Mouse (Mus musculus) stomach, embryonic 14.5 days (tissue): ENCODE measurements around the gene Tnk2. TPM values are rescaled to one million over a fixed set of nuclear protein-coding genes. Genes with fewer than 3 reads are reported as not detected.
A peak's percentile ranks its signal among the peaks of the same experiment; 100 is the strongest.

Experiments
- ATAC-seq: fragments of 200-750 bp; cut with Nextera tagmentation; 2 replicates; pipeline ENCODE4 v1.8.0; 2017; ENCODE audit warnings: low read depth, moderate TSS enrichment; ENCODE audit not compliant: insufficient number of reproducible peaks, insufficient read depth, low FRiP score
- H3K27ac ChIP-seq: fragments of 300-500 bp; sonication (generic); 2 replicates; pipeline ENCODE4 v1.5.1; 2014; ENCODE audit warnings: mild to moderate bottlenecking, low read length, moderate library complexity, mixed read lengths
- H3K27me3 ChIP-seq: fragments of 300-500 bp; sonication (generic); 2 replicates; pipeline ENCODE4 v1.6.1; 2014; ENCODE audit warnings: low read length, control low read depth, mixed read lengths; ENCODE audit not compliant: control insufficient read depth, insufficient read depth
- H3K36me3 ChIP-seq: fragments of 300-500 bp; sonication (generic); 2 replicates; pipeline ENCODE4 v1.6.1; 2014; ENCODE audit warnings: mild to moderate bottlenecking, control low read depth, low read length, moderate library complexity, mixed read lengths; ENCODE audit not compliant: control insufficient read depth, insufficient read depth
- H3K4me1 ChIP-seq: fragments of 300-500 bp; sonication (generic); 2 replicates; pipeline ENCODE4 v1.6.1; 2014; ENCODE audit warnings: low read length, control low read depth, mixed read lengths; ENCODE audit not compliant: control insufficient read depth, insufficient read depth
- H3K4me2 ChIP-seq: fragments of 300-500 bp; sonication (generic); replicated peaks from 2 replicates; pipeline ENCODE4 v1.6.1; 2014; ENCODE audit warnings: low read depth, low read length, control low read depth
- H3K4me3 ChIP-seq: fragments of 300-500 bp; sonication (generic); 2 replicates; pipeline ENCODE4 v1.5.1; 2014; ENCODE audit warnings: low read depth, low read length, control low read depth
- H3K9ac ChIP-seq: fragments of 300-500 bp; sonication (generic); replicated peaks from 2 replicates; pipeline ENCODE4 v1.6.1; 2014; ENCODE audit warnings: low read depth, mild to moderate bottlenecking, control low read depth, low read length, moderate library complexity, mixed read lengths
- H3K9me3 ChIP-seq: fragments of 300-500 bp; sonication (generic); 2 replicates; pipeline ENCODE4 v1.6.1; 2016; ENCODE audit warnings: low read depth, low read length, control low read depth; ENCODE audit not compliant: control insufficient read depth
- WGBS: fragments of 180-500 bp; shearing (Covaris S2); extraction: QIAGEN DNeasy Blood & Tissue Kit; methylation state at CpG from one replicate; pipeline ENCODE4 v1.1.7; 2014; 5-methylcytosine and 5-hydroxymethylcytosine counted together
- polyA plus RNA-seq: library from polyadenylated mRNA; unstranded; fragments of >200 nt; fragmentation: Nextera tagmentation; extraction: Ambion mirVana; gene quantifications from 2 replicates; pipeline ENCODE4 v1.2.1, GENCODE M21; 2014

Gene Tnk2
- 13.1 and 17.1 TPM in 2 replicates for polyA plus RNA-seq

- H3K4me1 ChIP-seq, result peaks cover 17% of the 10 kb centered on the region
- H3K27me3 ChIP-seq, result no peaks in the 10 kb centered on the region
- H3K27ac ChIP-seq, result peak within 1 kb of the TSS; percentile 89
- no peaks in the 10 kb centered on the region for H3K9me3 ChIP-seq
- H3K9ac ChIP-seq, result peak within 1 kb of the TSS; percentile 80
- H3K36me3 ChIP-seq, result no peaks in the 10 kb centered on the region
- H3K4me2 ChIP-seq, result peak within 1 kb of the TSS; percentile 84
- ATAC-seq, result peak; percentile 91
- WGBS, result under 1% methylated on average over 36 of the region's 40 CpGs
- peak within 1 kb of the TSS; percentile 89 for H3K4me3 ChIP-seq
These were observed at the start of gene Tnk2 for GRCm38 (mm10) chr16:32643661-32644061. Gene Tnk2 (plus strand): TSS chr16:32643874.

DNA sequence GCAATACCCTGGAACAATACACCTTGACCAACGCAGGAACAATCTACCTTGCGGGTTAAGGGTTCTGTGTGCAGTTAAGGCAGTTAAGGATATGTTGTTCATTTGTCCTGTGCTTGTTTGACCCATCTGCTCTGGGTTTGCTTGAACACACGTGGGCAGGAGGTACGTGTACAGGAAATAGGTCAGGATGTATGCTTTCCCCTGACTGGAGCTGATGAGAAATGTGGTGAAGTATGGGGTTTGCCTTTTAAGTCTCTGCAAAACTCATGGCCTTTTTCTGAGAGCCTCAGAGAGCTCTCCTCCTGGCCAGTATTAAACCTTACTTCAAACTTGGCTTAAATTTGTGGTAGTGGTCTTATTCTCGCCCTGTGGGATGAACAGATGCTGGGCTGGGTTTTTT lies 49.8 kb upstream of the Tnk2 start:
- no peaks in the 10 kb centered on the region for H3K4me1 ChIP-seq
- no peak overlapping the region for H3K9ac ChIP-seq
- no peak overlapping the region for H3K4me3 ChIP-seq
- no peak overlapping the region for H3K27ac ChIP-seq
- no peak overlapping the region for H3K4me2 ChIP-seq
- no peaks in the 10 kb centered on the region for H3K36me3 ChIP-seq
- no peak for ATAC-seq
- 73% methylated on average over 5 of the region's 5 CpGs for WGBS
- no peaks in the 10 kb centered on the region for H3K9me3 ChIP-seq
- no peaks in the 10 kb centered on the region for H3K27me3 ChIP-seq

GRCm38 (mm10) chr16:32594701-32595100 lies 49.0 kb upstream of the Tnk2 start:
- H3K4me1 ChIP-seq, result no peaks in the 10 kb centered on the region
- WGBS, result 76% methylated on average over 5 of the region's 5 CpGs
- no peak overlapping the region for H3K4me3 ChIP-seq

DNA sequence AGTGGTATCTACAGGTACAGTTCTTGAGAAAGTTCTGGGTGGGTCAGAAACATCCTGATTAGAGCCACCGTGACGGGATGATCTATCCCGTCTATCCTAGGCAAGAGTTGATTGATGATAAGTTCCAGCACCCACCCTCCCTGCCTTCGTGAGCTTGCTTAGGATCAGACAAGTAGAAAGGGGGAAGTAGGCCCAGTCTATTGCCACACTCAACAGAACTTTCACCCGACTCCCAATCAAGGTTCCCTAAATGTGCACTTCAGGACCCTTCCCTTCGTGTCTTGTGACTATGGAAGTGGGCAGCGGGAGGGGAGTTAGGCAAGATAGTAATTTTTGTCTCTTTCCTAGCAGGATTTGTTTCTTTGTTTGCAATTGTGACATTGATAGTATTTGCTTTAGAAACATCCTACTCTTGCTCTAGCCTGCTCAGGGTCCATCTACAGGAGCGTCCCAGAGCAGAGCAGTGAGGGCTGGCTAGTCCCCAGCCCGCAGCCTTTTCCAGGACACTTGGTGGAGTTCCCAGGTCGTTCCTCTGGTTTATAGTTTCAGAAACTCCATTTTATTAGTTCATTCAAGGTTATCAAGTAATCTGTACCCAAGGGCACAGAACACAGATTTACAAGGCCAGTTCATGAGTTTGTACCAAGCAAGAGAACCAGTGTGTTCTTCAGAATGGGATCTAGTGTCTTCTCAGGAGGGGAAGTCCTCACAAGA lies 48.4 kb upstream of the Tnk2 start:
- 80% methylated on average over 10 of the region's 10 CpGs for WGBS
- no peak for ATAC-seq
- no peaks in the 10 kb centered on the region for H3K9me3 ChIP-seq
- no peak overlapping the region for H3K27ac ChIP-seq
- no peaks in the 10 kb centered on the region for H3K4me1 ChIP-seq
- H3K36me3 ChIP-seq, result no peaks in the 10 kb centered on the region
- H3K9ac ChIP-seq, result no peak overlapping the region
- no peak overlapping the region for H3K4me3 ChIP-seq
- H3K4me2 ChIP-seq, result no peak overlapping the region
- no peaks in the 10 kb centered on the region for H3K27me3 ChIP-seq

More at GRCm38 (mm10) chr16:32594701-32595100, 49.0 kb upstream of the Tnk2 start:
- Histone ChIP-seq H3K27me3 (no peaks in the 10 kb centered on the region), H3K36me3 (no peaks in the 10 kb centered on the region), H3K9ac (no peak overlapping the region), H3K9me3 (no peaks in the 10 kb centered on the region), H3K4me2 (no peak overlapping the region), H3K27ac (no peak overlapping the region)
- no peak for ATAC-seq

- Histone ChIP-seq H3K9me3 (no peaks in the 10 kb centered on the region), H3K27ac (no peak overlapping the region)
- WGBS, result 33% methylated on average over 4 of the region's 4 CpGs
These were observed 45.7 kb upstream of the Tnk2 start for GRCm38 (mm10) chr16:32597909-32598381.

GRCm38 (mm10) chr16:32599151-32599550 lies 44.5 kb upstream of the Tnk2 start:
- 92% methylated on average over 1 of the region's 1 CpGs for WGBS

More at GRCm38 (mm10) chr16:32597909-32598381, 45.7 kb upstream of the Tnk2 start:
- Histone ChIP-seq H3K9ac (no peak overlapping the region), H3K4me3 (no peak overlapping the region), H3K4me1 (no peaks in the 10 kb centered on the region), H3K36me3 (no peaks in the 10 kb centered on the region), H3K27me3 (no peaks in the 10 kb centered on the region), H3K4me2 (no peak overlapping the region)
- no peak for ATAC-seq

DNA sequence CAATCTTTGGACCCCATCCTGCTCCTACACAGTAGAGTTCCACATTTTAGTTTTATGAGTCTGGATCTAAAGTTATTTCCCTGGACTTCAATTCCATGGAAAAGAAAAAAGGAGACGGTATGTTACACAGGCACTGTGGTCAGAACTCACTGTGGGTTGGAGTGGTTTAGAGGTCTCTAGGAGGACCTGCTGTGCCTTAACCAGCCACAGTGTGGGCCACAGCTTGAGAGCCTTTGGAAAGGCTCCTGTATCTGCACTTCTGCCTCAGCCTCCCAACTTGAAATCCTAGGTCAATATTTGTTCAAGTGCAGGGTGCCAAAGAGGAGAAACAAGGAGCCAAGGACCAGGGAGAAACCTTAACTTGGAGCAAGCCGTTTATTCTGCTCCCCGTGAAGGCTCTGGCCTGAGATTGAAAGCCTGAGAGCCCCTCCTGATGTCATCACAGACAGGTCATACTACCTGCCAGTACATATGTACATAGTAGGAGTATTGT lies 41.4 kb upstream of the Tnk2 start:
- Histone ChIP-seq H3K4me3 (no peak overlapping the region), H3K4me1 (no peaks in the 10 kb centered on the region), H3K4me2 (no peak overlapping the region), H3K27me3 (no peaks in the 10 kb centered on the region), H3K36me3 (no peaks in the 10 kb centered on the region), H3K9me3 (no peaks in the 10 kb centered on the region), H3K27ac (no peak overlapping the region), H3K9ac (no peak overlapping the region)
- 69% methylated on average over 3 of the region's 3 CpGs for WGBS
- no peak for ATAC-seq

More at GRCm38 (mm10) chr16:32599151-32599550, 44.5 kb upstream of the Tnk2 start:
- Histone ChIP-seq H3K9me3 (no peaks in the 10 kb centered on the region), H3K4me3 (no peak overlapping the region), H3K4me2 (no peak overlapping the region), H3K9ac (no peak overlapping the region), H3K27ac (no peak overlapping the region), H3K27me3 (no peaks in the 10 kb centered on the region), H3K4me1 (no peaks in the 10 kb centered on the region), H3K36me3 (no peaks in the 10 kb centered on the region)
- ATAC-seq, result no peak

DNA sequence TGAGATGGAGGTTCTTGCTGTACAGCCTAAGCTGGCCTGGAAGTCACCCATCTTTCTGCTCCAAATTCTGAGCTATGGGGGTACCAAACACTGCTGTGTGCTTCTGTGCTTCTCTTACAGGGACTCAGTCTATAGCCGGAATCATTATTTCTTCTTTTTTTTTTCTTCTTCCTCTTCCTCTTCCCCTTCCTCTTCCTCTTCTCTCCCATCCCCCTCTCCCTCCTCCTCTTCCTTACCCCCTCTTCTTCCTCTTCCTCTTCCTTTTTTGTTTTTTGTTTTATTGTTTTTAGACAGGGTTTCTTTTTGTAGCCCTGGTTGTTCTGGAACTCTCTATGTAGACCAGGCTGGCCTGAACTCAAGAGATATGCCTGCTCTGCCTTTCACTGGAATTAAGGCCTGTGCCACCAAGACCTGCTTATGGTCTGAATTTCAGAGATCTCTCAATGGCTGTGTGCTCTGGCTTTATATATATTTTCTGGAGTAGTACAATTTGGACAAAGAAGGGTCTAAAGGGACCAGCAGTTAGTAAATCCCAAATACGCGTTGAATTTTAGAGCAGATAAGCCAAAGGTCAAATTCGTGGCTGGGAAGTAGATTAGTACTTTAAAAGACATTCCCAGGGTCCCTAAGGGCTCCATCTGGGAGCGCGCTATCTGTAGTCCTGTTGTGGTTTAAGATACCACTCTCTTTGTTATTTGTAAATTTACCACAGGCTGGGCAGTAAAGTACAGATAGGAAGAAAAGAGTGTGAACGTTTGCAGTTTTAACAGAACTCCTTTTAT lies 35.9 kb upstream of the Tnk2 start:
- Histone ChIP-seq H3K36me3 (no peaks in the 10 kb centered on the region), H3K27me3 (no peaks in the 10 kb centered on the region), H3K9me3 (no peaks in the 10 kb centered on the region), H3K4me3 (peak overlapping the region; percentile 71; the same call in 1 of the 2 replicates), H3K9ac (no peak overlapping the region), H3K4me2 (peak overlapping the region; percentile 49), H3K4me1 (no peaks in the 10 kb centered on the region), H3K27ac (peak overlapping the region; percentile 5; the same call in 1 of the 2 replicates)
- ATAC-seq, result no peak
- 54% methylated on average over 7 of the region's 7 CpGs for WGBS
